Mouse (Mus musculus): ENCODE data around the gene Plekha5.
A peak's percentile ranks its signal among the peaks of the same experiment; 100 is the strongest.

Plekha5 gene

DNA sequence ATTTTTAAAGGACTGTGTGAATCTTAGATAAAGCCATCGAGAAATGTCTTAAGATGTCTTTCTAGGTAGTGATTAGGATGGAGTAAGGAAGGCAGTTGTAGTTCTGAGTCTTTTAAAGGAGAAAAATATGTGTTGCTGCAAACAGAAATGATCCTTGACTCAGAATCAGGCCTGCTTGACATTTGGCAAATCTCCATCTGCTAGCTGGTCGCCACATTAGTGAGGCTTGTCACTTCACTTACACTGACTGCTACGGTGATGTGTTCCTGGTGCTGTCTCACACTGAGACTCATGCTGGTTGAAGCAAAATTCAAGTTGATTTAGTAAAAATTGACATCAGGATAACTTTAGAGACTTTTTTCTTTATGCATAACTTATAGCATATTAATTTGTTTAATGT lies 32.0 kb downstream of the Plekha5 start:
- no peak for DNase-seq (ENCODE audit: low spot score)

DNA sequence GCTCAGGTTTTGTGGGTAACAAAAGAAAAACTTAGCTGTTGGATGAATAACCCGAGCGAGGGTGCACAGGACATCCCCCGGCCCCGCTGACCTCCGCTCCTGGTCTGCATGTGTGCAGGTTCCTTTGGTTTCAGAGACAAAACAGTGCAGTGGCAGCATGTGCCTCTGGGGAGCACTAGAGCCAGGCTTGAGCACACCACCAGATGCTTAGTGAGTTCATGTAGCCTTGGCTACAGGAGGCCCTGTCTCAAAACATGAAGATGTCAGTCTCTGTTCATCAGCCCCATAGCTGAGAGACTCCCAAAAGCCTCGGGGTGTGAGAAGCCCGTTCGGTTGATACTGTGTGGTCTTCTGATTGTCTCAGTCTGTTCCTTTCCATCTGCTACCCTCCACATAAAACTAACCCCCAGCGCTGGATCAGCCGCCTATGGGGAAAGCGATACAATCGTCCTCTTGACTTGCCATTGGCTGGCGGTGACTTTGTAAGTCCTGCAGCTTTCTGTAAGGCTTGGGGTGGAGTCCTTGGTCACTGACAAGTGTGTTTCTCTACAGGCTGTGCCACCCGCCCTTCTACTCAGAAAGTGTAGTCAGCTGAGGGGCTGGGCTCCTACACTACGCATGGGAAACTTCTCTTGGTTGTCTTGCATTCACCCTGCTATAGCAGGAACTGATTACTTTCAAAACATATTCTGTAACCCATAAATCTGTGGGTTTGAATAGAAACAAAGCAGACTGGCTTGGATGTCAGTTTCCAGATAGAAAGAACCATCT lies 32.7 kb downstream of the Plekha5 start:
- no peak for DNase-seq (ENCODE audit: low spot score)

DNA sequence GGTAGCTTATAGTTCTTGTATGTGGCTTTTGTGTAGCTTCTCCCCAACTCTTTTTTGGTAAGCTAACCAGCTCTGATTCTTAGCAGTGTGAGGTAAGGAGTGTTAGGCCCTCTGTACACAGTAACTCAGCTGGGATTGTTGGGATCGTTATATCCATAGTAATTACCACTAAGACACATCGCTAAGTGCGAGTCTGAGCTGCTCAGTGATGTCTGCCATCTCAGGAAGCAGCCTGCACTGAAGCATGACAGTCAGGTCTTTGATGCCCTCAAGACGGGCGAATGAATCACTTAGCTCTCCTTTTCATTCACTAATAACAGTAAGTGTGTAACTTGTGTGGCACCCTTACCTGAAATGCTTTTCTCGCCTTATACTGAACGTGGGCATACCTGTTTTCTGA lies 36.5 kb downstream of the Plekha5 start:
- DNase-seq (ENCODE audit: low spot score): no peak

DNA sequence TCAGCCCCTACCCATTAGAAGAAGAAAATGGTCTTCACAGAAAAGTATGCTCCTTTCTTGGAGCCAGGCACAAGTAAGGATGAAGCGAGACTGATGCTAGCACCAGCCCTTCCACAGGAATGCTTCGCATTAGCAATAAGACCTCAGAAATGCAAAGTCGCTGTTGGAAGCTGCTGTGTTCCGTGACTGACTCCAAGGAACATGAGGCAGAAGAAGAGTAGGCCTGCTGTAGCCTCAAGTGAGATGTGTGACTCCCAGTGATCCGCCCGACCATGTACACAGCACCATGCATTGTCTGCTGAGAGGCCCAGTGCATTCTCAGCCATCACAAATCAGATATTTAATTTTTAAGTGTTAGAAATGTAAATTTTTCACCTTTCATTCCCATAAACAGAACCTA lies 41.0 kb downstream of the Plekha5 start:
- no peak for DNase-seq (ENCODE audit: low spot score)

DNA sequence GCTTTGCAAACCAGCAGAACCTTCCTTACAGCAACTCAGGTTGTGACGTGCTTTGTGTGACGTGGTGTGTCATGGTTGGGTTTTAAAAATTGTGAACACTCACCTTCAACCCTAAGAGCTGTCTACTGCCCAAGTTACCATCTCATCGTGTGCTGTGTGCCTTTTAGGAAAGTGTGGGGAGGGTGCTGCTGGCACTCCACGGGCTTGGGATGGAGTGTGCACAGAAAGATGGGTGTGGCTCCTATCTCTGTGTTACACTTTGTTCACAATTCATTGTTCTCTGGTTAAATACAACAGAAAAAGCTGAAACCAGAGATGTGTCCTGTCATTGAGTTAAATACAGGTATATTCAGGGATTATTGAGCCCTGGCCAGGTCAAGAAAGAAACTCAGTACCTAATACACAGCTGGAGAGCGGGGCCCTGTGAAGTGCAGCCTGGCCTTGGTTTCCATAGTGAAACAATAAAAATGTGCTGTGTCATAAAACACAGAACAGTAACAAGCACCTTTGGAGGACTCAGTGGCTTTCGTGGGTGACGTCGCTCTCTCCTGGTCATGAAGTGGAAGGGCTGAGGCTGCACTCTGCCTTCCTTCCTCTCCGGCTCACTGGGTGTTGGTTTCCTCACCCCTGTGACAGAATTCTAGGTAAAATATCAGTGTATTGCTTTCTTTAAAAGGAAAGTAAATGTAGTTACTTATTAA lies 42.2 kb downstream of the Plekha5 start:
- DNase-seq (ENCODE audit: low spot score): no peak

DNA sequence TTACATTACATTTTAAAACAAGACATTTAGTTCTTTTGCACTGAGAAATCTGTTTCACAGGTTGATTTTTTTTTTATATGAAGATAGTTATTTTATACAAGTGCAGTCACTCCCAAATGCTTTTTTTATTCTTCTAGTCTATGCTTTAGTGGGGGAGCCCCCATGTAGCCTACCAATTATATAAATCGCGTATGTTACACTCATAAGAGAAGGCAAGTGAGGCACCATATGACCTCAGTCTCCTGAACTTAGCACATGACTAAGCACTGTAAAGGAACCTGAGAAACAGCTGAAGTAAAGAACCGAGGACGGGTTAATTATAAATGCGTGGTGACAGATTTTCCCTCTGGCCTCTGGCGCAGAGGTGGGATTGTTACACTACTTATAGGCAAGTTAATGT lies 43.0 kb downstream of the Plekha5 start:
- no peak for DNase-seq (ENCODE audit: low spot score)

DNA sequence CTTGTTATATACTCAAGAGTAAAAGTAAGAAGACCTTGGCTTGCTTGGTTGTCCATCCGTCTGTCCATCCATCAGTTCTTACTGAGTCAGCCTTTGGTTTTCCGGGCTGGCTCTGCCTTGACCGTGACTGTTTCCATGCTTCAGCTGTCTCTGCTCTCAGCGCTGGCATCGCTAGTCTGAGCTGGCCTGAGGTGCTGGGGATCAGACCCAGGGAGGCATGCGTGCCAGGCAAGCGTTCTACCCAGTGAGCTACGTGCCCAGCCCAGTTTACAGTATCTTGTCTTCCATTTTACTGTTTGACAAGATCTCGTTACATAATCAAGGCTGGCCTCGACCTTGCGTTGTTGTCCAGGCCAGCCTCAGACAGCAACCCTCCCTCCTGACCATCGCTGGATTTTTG lies 44.0 kb downstream of the Plekha5 start:
- no peak for DNase-seq (ENCODE audit: low spot score)

DNA sequence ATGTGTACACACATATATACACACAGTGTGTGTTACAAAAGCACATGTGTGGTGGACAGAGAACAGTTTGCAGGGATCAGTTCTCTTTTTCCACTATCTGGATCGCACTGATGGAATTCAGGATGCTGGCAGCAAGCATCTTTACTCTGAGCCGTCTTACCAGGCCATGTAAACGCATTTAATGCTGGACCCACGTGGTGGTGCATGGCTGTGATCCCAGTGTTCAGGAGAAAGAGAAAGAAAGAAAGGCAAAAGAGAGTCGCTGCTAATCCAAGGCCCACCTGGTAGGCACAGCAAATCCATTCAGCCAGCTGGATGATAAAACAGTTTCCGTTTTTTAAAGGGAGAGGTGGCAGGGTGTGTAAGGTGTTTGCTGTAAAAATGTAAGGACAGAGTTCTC lies 45.9 kb downstream of the Plekha5 start:
- DNase-seq (ENCODE audit: low spot score): no peak

DNA sequence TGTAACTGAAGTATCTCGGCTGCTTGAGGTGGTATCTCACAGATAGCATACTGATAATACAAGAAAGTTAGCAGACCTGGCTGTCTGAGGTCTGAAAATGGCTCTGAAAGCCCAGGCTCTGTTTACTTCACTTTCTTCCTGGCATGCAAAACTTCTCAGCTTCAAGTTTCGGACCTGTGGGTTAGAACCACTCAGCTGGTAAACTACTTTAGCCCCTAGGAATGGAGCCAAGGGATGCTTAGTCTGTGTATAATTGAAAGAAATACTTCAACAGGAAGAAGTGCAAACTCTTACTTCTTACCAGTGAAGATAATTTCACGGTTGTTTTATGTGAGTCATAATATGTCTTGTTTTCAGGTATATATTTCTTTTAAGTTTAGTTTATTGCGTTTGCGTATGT lies 47.9 kb downstream of the Plekha5 start:
- DNase-seq (ENCODE audit: low spot score): no peak

DNA sequence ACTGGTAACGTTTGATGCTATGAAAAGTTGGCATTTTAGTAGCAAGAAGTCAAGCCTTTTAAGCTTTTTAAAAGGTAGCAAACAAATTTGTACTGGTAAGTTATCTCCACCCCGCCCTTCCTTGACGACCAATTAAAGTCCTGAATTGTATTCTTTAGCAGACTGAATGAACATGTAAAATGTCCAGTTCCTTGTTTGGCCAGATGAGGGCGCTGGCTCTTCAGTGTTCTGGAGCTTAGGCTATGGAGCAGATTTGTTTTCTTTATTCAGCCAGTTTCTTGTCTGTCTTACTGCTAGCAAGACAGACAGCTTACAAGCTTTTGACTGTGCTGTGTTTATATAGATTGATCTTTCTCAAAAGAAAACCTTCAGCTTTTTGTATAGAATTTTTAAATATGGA lies 48.5 kb downstream of the Plekha5 start:
- peak; percentile 72 for DNase-seq (ENCODE audit: low spot score)

DNA sequence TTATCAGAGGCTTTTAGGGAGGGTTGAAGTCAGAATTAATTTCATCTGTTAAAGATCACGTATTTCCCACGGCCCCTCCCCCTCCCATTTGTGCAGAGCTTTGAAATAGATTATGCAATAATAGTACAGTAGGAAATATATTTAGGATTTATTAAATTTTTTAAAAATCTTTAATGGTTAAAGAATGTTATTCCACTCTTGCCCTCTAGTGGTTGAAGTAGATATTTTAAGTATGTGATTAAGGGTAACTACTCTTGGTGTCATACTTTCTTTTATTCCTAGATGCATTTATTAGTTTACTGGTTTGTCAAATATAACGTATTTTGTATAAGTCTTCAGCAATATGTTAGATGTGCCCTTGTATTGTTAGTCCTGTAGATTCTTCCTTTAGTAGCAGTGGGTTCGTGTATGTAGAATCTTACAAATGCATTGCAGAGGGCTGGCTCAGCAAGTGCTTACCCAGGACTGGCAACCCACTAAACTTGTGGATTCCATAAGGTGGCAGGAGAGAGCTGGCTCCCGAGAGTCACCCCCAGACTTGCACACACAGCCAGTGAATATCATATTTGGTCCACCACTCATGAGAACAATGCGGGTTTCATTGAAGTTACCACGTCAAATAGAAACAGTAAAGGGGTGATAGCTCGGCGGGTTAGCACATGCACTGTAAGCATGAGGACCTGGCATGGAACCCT lies 51.7 kb downstream of the Plekha5 start:
- DNase-seq (ENCODE audit: low spot score): no peak

DNA sequence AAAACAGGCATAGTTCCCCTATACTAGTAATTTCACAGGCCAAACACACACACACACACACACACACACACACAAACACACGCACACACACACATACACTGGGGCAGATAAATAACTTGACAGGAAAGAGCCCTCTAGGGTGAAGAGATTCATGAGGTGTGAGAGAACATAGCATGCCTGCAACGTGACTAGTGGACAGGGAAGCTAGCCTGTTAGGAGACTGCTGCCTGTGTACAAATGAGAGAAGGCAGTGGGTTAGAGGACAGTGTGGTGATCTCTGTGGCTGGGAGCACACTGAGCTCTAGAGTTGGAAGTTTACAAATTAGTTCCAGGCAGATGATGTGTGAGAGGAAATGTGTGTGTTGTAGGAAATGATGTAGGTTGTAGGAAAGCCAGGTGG lies 53.1 kb downstream of the Plekha5 start:
- DNase-seq (ENCODE audit: low spot score): no peak

DNA sequence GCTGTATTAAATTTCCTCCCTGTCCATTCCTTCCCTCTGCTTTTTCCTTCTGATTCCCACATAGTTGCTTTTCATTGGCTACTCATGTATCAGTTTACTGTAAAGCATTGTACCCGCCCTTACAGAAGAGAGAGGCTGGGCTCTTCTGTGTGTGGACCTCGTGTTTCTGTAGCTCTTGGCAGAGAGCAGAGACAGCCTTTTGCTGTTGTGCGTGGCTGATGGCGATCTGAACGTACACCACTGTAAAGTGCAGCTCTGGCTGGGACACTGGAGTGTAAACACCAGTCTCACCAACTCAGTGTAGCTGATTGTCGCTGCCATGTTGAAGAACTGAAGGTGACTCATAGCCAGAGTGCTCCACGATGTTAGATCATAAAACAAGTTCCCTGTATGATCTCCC lies 54.2 kb downstream of the Plekha5 start:
- DNase-seq (ENCODE audit: low spot score): no peak

DNA sequence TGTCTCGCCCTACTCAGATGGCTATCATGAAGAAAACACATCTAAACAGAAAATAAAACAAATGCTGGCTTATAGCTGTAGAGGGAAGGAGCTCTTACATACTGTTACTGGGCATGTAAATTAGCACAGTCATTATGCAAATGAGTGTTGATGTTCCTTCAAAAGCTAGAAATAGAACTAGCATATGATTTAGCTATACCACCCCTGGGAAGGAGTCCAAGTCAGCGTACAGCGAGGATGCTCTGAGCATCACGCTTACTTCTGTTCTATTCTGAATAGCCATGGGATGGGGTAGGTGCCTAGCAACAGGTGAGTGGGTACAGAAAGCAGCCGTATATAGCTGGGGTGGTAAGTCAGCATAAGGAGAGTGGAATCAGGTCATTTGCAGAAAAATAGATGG lies 55.1 kb downstream of the Plekha5 start:
- DNase-seq (ENCODE audit: low spot score): no peak

DNA sequence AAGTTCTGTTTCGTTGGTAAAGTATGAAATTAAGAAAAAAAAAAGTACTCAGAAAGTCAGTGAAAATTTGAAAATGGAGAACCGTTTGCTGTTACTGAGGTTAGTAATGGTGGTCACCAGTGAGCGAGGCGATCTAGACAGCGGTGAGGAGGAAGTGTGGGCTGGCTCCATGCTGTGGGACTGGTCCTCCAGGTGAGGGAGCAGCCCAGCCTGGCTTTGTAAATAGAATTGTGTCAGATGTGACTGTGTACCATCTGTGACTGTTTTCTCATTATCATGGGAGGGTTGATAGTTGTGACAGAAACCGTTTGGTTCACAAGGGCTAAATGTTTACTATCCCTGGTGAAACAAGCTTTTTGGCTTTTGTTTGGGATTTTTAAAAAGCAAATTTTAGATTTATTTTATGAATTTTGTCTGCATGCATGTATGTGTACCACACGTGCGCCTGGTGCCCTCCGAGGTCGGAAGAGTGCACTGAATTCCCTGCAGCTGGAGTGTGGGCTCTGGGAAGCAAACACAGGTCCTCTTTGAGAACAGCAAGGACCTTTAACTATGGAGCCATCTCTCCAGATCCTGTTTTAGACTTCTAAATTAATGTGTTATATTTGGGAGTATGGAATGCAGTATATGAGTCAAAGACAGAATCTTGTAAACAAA lies 56.7 kb downstream of the Plekha5 start:
- no peak for DNase-seq (ENCODE audit: low spot score)

DNA sequence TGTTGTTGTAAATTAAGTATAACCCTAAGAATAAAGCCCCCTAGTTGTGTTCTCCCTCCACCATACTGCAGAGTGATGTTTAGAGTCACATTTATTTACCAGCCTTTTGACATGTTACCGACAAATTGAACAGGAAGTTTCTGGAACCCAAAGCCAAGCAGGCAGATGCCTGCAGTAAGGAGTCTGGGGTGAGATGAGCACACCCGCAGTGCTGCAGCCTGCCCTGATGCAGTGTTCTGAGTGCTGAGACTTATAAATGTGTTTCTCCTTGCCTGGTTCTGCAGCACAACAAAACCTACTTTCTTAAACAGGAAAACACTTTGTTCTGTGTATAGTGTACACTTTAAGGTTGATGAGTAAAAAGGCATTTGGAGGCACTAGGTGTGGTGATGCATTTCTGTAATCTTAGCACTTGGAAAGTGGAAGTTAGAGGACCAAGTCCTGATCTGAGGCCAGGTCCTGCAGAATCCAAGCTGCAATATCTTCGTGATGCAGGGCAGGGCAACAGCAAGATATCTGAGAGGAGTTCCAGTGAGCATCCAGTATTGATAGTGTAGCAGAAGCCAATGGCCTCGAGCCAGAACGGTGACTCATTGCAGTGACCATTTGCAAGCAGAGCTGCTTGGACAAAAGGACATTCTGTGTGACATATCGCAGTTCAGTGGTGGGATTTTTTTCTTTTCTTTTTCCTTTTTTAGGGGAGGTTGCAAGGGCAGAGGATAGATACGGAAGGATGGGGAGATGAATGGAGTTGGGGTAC lies 58.0 kb downstream of the Plekha5 start:
- DNase-seq (ENCODE audit: low spot score): no peak

DNA sequence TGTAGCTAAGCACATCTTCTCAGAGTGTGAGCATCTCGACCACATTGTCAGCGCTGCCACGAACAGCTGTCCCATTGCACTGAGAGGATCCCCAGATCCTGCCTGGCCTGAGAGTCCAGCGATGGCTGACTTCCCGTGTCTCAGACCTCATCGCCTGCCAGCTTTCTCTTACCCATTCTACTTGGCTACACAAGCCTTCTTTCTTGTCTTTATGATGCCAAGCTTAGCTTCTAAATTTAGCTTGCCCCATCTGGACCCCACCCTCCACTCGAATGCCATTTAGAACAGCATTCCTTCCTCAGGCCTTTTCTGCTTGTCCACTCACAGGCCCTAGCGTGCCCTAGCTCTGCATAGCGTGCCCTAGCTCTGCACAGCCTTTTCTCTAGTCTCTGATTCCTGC lies 60.3 kb downstream of the Plekha5 start:
- no peak for DNase-seq (ENCODE audit: low spot score)

DNA sequence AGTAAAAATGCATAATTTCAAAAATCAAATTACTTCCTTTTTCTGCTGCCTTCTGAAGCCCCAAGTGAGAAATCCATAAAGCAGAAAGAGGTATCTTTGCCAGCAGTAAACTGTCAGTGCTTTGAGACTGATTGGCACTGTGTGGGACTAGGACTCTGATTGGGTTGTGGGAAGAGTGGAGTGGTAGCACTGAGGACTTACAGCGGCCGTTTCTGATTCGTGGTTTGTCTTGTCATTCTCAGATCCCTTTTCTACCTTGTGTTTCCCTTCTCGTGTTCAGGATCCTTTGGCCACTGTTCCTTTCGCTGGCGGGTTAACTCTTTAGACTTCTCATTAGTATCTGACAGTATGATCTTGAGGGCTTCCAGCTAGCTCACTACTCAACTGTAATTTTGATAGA lies 61.8 kb downstream of the Plekha5 start:
- no peak for DNase-seq (ENCODE audit: low spot score)

DNA sequence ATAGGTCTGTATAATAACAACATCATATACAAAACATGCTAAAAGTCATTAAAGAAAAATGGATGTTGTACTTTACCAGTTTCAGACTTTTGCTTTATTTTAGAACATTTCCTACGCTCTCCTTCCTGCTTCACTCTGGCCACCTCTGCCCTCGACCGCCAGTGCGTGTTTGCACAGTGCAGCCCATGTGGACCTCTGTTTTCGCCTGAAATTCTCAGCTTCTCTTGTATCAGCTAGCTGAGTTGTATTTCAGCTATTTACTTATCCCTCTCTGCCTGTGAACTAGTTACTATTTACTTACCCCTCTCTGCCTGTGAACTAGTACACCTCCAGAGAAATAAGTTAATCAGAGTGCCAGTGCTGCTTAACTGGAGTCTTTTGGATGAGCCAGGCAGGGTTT lies 62.8 kb downstream of the Plekha5 start:
- DNase-seq (ENCODE audit: low spot score): no peak

DNA sequence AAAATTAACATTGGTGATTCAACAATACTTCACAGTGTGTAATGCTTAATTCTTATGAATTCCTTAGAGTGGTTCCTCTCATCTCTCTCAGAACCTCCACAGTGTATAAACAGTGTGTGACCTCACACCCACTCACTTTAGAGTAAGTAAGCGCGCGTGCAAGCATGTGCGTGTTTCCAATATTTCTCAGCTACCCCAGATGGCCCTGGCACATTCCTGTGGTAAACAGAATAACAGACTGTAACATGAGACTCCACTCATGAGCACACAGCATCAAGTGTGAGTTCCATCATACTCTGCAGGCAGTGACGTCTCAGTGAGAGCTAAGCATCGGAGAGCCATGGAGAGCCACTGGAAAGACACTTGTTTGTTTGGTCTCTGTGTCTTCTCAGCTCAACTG lies 63.6 kb downstream of the Plekha5 start:
- no peak for DNase-seq (ENCODE audit: low spot score)

DNA sequence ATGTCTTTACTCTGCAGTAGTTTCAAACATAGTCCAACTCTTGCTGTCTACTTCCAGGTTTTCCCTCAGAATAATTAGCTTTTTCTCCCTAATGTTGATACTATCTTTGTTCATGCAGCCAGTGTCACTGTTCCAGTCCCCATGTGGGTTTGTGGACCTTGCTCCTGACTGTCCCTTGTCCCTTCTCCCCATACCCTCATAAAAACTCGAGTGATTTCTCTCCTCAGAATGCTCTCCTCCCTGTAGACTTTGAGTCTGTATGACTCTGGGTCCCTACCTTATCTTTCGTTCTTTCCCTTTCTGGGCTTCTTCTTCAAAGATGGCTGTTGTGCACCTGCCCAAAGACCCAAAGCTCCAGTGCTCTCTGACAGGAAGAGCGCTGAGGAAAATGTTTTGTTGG lies 64.8 kb downstream of the Plekha5 start:
- no peak for DNase-seq (ENCODE audit: low spot score)

DNA sequence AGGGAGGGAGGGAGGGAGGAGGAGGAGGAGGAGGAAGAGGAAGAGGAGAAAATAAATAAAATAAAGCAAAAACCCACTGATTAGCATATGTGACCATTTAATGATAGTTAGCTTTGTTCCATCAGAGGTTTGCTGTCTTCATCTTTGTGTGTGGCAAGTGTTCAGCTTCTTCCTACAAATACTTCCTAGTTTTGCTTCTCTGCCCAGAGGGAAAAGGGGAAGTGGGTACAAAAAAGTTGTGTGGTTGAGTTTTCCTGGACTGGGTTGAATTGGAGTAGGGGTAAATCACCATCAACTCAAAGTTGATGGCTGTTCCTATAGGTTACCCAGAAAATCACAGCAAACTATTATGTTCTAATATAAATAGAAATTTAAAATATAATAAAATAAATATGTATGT lies 65.7 kb downstream of the Plekha5 start:
- no peak for DNase-seq (ENCODE audit: low spot score)

Measured in embryo, embryonic 10.5 days (tissue).